ENCODE assay signal across 9 mouse cellular contexts in the genomic region with DNA sequence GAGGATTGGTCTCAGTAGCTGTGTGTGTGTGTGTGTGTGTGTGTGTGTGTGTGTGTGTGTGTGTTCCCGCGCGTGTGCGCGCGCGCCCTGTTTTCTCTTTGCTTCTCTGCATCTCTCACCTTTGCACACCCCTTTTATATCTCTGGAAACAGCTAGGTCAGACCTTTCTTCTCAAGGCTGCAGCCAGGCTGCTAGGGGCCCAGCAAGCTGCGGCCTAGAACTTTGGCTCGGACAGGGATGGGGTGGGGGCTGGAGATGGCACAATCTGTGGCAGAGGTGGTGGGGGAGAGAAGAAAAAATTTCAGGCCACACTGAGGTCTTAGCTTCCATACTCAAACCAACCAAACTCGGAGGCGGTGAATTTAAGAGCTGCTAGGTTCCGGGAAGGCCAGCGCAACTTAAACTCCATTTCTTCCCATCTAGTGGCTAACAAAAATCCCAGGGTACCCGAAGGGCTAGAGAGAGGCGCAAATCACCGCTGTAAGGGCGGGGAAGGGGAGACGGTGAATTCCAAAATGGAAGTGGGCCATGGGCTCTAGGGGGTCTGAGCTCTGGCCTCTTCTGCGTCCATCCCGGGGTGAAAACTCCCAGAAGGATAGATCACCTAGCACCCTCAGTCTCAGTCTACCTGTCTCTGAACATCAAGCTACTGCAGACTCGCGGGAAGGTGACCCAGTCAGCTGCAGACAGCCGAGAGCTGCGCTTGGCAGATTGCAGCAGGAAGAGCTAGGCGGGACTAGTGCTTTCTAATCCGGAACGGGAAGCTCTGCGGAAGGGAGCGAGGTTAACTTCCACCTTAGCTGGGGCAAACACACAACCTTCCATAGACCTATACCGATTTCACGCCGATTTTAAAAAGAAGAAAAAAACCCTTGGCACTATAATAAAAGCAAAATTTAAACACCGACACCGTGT. TPM values are rescaled to one million over a fixed set of nuclear protein-coding genes. Genes with fewer than 3 reads are reported as not detected.
DNase-seq lines count a peak whose midpoint lies in the region; ATAC-seq and TF ChIP-seq lines count a peak whose summit lies in the region.
"Had no signal": no experiment of that assay in that cellular context is flagged by ENCODE, and none has a peak within 500 bp of the region (broad histone marks: within the 10 kb centered on the region; RNA-seq: fewer than 3 reads in every experiment).

No protein-coding gene starts in this region.

- TF ChIP-seq EP300 in liver, embryonic 14.5 days (IDR thresholded peaks at IDR 0.05; ENCODE audit: low read depth), result no peak

- no peak for TF ChIP-seq CTCF in cerebellum, adult 2 months (IDR thresholded peaks at IDR 0.05; ENCODE audit: borderline replicate concordance, insufficient read depth, low read depth, low read length)
- TF ChIP-seq CTCF in forebrain, postnatal 0 days (IDR thresholded peaks at IDR 0.05; ENCODE audit: low read depth), result no peak
- TF ChIP-seq CTCF in intestine, postnatal 0 days (IDR thresholded peaks at IDR 0.05; ENCODE audit: low read depth), result no peak
- no peak for TF ChIP-seq CTCF in liver, embryonic 14.5 days (IDR thresholded peaks at IDR 0.05; ENCODE audit: low read depth)

- H3K4me3 ChIP-seq in cerebellum, adult 2 months (replicated peaks; ENCODE audit: insufficient read depth, low read depth, low read length), result peak overlapping the region; percentile 65
- peak overlapping the region; percentile 44 for H3K4me3 ChIP-seq in forebrain, postnatal 0 days (ENCODE audit: low read depth, low read length)
- H3K4me3 ChIP-seq in intestine, postnatal 0 days (ENCODE audit: low read depth, low read length), result peak overlapping the region; percentile 56
- H3K4me3 ChIP-seq in liver, embryonic 14.5 days (ENCODE audit: insufficient read depth in 1 of 2, low read depth in 2 of 2, low read length in 2 of 2), result peak overlapping the region; percentile 14 to 39

- no peaks in the 10 kb centered on the region for H3K36me3 ChIP-seq in forebrain, postnatal 0 days (ENCODE audit: insufficient read depth)
- no peaks in the 10 kb centered on the region; the same call in 1 of the 2 replicates for H3K36me3 ChIP-seq in intestine, postnatal 0 days (ENCODE audit: control insufficient read depth, insufficient read depth)
- H3K36me3 ChIP-seq in liver, embryonic 14.5 days (replicated peaks; ENCODE audit: control insufficient read depth, insufficient read depth, low read depth), result no peaks in the 10 kb centered on the region

- H3K4me1 ChIP-seq in cerebellum, adult 2 months (ENCODE audit: control insufficient read depth, insufficient read depth, low read length), result peaks cover 7% of the 10 kb centered on the region
- no peaks in the 10 kb centered on the region for H3K4me1 ChIP-seq in forebrain, postnatal 0 days (ENCODE audit: insufficient read depth)
- no peaks in the 10 kb centered on the region for H3K4me1 ChIP-seq in intestine, postnatal 0 days (replicated peaks; ENCODE audit: control insufficient read depth, insufficient read depth, low read length)
- no peaks in the 10 kb centered on the region for H3K4me1 ChIP-seq in liver, embryonic 14.5 days (replicated peaks; ENCODE audit: control insufficient read depth in 2 of 2, insufficient read depth in 2 of 2, low read length in 1 of 2)

- H3K4me2 ChIP-seq in forebrain, postnatal 0 days (ENCODE audit: low read depth), result peak overlapping the region; percentile 71
- peak overlapping the region; percentile 85 for H3K4me2 ChIP-seq in intestine, postnatal 0 days (replicated peaks; ENCODE audit: low read depth)
- H3K4me2 ChIP-seq in liver, embryonic 14.5 days (ENCODE audit: low read depth), result peak overlapping the region; percentile 58

- no peaks in the 10 kb centered on the region for H3K9me3 ChIP-seq in forebrain, postnatal 0 days (ENCODE audit: low read length)
- no peaks in the 10 kb centered on the region for H3K9me3 ChIP-seq in intestine, postnatal 0 days (ENCODE audit: control insufficient read depth)
- H3K9me3 ChIP-seq in liver, embryonic 14.5 days (ENCODE audit: control insufficient read depth, low read length), result no peaks in the 10 kb centered on the region

- ATAC-seq in forebrain, postnatal 0 days, result peak; percentile 14; the same call in 1 of the 2 replicates
- ATAC-seq in intestine, postnatal 0 days, result no peak
- no peak for ATAC-seq in liver, embryonic 14.5 days (ENCODE audit: insufficient read depth)
- no peak for ATAC-seq in megakaryocyte-erythroid progenitor cell, adult 5-6 weeks (replicated peaks; ENCODE audit: low FRiP score, low TSS enrichment, poor library complexity, severe bottlenecking)
- ATAC-seq: Patski had no signal

- peak overlapping the region; percentile 85 for H3K27ac ChIP-seq in cerebellum, adult 2 months (ENCODE audit: insufficient read depth, low read length)
- peak overlapping the region; percentile 88 for H3K27ac ChIP-seq in forebrain, postnatal 0 days (ENCODE audit: low read depth, low read length)
- H3K27ac ChIP-seq in intestine, postnatal 0 days (ENCODE audit: low read depth, low read length), result peak overlapping the region; percentile 68
- H3K27ac ChIP-seq in liver, embryonic 14.5 days, result no peak overlapping the region

- TF ChIP-seq POLR2A in cerebellum, adult 2 months (IDR thresholded peaks at IDR 0.05; ENCODE audit: borderline replicate concordance, insufficient read depth, low read length), result peak; percentile 56; the same call in 1 of the 2 replicates

- no peaks in the 10 kb centered on the region for H3K27me3 ChIP-seq in cerebellum, adult 2 months (ENCODE audit: control insufficient read depth, insufficient read depth, low read length)
- peaks cover 26% of the 10 kb centered on the region for H3K27me3 ChIP-seq in forebrain, postnatal 0 days (ENCODE audit: insufficient read depth, low read length)
- peaks cover 53% of the 10 kb centered on the region for H3K27me3 ChIP-seq in intestine, postnatal 0 days (replicated peaks; ENCODE audit: control insufficient read depth, insufficient read depth, low read length)
- H3K27me3 ChIP-seq in liver, embryonic 14.5 days (ENCODE audit: control insufficient read depth, insufficient read depth, low read length), result peaks cover 96% of the 10 kb centered on the region

- WGBS in cerebellum, adult 2 months, result 2% methylated on average over 34 of the region's 34 CpGs
- WGBS in forebrain, postnatal 0 days, result 4% methylated on average over 34 of the region's 34 CpGs
- 11% methylated on average over 34 of the region's 34 CpGs for WGBS in intestine, postnatal 0 days
- WGBS in liver, embryonic 14.5 days (ENCODE audit: insufficient replicate concordance), result 6% methylated on average over 34 of the region's 34 CpGs

- DNase-seq in layer of hippocampus, postnatal 10 days (ENCODE audit: low spot score in 2 of 2), result peak; percentile 51 to 58
- DNase-seq in layer of hippocampus, adult 9-11 months, result no peak
- DNase-seq in cerebellum, adult 2 months, result peak; percentile 79 to 81
- peak; percentile 76 for DNase-seq in forebrain, postnatal 0 days
- DNase-seq in liver, embryonic 14.5 days (ENCODE audit: low read depth in 3 of 3, low spot score in 3 of 3), result no peak
- DNase-seq in retina, embryonic 14.5 days (ENCODE audit: low spot score), result peak; percentile 56

- H3K9ac ChIP-seq in forebrain, postnatal 0 days, result peak overlapping the region; percentile 56
- peak overlapping the region; percentile 40 for H3K9ac ChIP-seq in intestine, postnatal 0 days (ENCODE audit: low read depth, low read length)
- H3K9ac ChIP-seq in liver, embryonic 14.5 days (replicated peaks), result no peak overlapping the region

RNA-seq across cellular contexts. Expression of a gene that starts 3.7 kb away (rescaled TPM):
- total RNA-seq in layer of hippocampus, postnatal 10 days (2021), result 100 to 1,000 TPM; 134 to 144 TPM
- polyA plus RNA-seq in cerebellum, adult 2 months (2012; rRNA removed), result 144 and 151 TPM in 2 replicates
- total RNA-seq in forebrain, postnatal 0 days (2014; rRNA removed), result 50.5 and 57.7 TPM in 2 replicates
- polyA plus RNA-seq in forebrain, postnatal 0 days (2015; fragmentation: Nextera tagmentation; extraction: Ambion mirVana), result 24.9 and 35.1 TPM in 2 replicates
- polyA plus RNA-seq in intestine, postnatal 0 days (2015; fragmentation: Nextera tagmentation; extraction: Ambion mirVana), result 77.8 and 96.5 TPM in 2 replicates
- 17.6 and 19.6 TPM in 2 replicates for polyA plus RNA-seq in liver, embryonic 14.5 days (2012; rRNA removed)
- 32.3 TPM in 2 replicates for polyA plus RNA-seq in liver, embryonic 14.5 days (2014; fragmentation: Nextera tagmentation; extraction: Ambion mirVana)
- not detected in 2 replicates for total RNA-seq in megakaryocyte-erythroid progenitor cell, adult 5-6 weeks (2014; fragmentation: Nextera tagmentation)
- total RNA-seq in megakaryocyte-erythroid progenitor cell, adult 5-6 weeks (2017), result not detected in 2 replicates

Comparison
In these comparisons a context has a peak if more than half of its experiments do, and no peak if none do; other contexts are left out.
1. DNase-seq: peak in layer of hippocampus, postnatal 10 days (2 of 2), cerebellum, adult 2 months (2 of 2), forebrain, postnatal 0 days (single experiment) and retina, embryonic 14.5 days (single experiment); none in layer of hippocampus, adult 9-11 months (single experiment) and liver, embryonic 14.5 days (0 of 3).
2. Peak in every context shown above with its lines, with median percentiles within 50 percentile points of each other: H3K4me3 ChIP-seq and H3K4me2 ChIP-seq.